Mouse (Mus musculus) right cerebral cortex, postnatal 36 days (tissue): Measurements from ENCODE around the gene Coq8b.

Experiments
- DNase-seq, 2 experiments: peaks; one replicate each; pipeline ENCODE4 v3.0.0; 2022; ENCODE audit warnings: low spot score in 2 of 2, mixed read lengths in 1 of 2

Coq8b gene

DNA sequence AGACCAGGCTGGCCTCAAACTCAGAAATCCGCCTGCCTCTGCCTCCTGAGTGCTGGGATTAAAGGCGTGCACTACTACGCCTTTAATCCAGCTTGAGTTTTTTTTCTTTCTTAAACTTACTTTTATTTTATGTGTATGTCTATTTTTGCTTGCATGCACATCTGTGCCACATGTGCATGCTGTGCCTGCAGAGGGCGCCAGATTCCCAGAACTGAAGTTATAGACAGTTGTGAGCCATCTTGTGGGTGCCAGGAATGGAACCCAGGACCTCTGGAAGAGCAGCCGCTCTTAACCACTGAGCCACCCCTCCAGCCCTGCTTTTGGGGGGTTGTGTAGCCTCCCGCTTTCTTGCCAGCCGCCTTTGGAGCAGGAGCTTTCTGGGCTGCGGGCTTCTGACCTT is 38.6 kb downstream of the Coq8b start:
- no peak for DNase-seq

DNA sequence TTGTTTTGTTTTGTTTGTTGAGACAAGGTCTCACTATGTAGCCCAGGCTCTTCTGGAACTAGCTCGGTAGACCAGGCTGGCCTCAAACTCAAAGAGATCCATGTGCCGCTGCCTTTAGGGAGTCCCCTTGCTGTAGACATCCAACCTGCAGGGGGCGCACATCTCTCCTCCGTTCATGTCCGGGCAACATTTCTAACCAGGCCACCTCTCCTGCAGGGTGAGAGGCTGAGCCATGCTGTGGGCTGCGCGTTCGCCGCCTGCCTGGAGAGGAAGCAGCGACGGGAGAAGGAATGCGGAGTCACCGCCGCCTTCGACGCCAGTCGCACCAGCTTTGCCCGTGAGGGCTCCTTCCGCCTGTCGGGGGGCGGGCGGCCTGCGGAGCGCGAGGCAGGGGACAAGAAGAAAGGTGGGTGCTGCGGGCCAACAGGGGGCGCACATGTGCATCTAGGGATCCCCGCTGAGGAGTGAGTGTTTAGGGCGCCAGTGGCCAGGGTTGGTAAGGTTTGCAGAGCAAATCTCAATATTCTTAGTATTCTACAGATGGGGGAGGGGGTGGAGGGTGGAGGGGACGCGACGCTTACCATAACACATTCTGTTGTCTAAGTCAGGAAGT is 41.0 kb downstream of the Coq8b start:
- no peak for DNase-seq

DNA sequence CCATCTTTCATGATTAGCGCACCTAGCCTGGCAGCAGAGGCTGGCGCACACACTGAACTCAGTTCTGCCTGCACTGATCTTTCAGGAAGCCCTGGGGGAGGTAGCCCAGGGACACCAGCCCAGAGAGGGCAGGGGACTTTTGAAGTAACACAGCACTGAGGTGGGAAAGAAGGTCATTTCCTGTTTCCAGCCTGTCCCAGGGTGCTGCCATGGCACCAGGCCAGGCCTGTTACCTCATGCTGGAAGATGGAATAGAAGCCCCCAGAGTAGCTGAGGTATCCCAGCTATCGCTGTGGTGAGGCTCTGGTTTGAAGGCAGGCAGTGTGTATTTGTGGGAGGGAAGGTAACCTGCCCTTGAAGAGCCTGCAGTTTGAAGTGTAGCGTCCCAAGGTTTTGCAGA is 42.1 kb downstream of the Coq8b start:
- DNase-seq = no peak

DNA sequence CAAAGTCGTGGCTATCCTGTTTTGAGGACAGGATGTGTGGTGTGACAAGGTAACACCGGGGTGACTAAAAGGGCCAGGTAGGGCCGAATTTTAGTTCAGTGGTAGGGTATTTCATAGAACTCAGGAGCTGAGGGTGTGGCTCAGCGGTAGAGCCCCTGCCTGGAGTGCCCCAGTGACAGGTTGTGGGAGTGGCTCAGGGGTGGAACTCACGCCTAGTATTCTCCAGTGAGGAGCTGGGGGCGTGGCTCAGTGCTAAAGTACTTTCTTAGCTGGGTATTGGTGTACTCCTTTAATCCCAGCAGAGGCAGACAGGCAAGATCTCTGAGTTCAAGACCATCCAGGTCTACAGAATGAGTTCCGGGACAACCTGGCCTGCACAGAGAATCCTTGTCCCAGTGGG is 43.2 kb downstream of the Coq8b start:
- DNase-seq = no peak

DNA sequence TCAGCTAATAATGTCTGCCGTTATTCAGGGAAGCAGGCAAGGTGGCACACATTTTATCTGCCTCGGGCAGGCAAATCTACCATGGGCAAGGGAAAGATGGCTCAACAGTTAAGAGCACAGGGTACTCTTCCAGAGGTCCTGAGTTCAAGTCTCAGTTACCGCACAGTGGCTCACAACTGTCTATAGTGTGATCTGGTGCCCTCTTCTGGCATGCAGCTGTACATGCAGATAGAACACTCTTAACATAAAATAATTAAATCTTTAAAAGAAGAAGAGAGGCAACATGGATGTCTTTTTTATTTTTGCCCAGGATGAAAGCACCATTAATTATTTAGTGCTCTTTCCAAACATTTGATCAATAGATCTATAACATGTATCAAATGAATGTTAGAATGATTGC is 44.4 kb downstream of the Coq8b start:
- no peak for DNase-seq

GRCm38 (mm10) chr7:27281717-27282116 is 48.9 kb downstream of the Coq8b start:
- no peak for DNase-seq

- no peak for DNase-seq
These were observed 49.4 kb downstream of the Coq8b start for GRCm38 (mm10) chr7:27282225-27282624.

DNA sequence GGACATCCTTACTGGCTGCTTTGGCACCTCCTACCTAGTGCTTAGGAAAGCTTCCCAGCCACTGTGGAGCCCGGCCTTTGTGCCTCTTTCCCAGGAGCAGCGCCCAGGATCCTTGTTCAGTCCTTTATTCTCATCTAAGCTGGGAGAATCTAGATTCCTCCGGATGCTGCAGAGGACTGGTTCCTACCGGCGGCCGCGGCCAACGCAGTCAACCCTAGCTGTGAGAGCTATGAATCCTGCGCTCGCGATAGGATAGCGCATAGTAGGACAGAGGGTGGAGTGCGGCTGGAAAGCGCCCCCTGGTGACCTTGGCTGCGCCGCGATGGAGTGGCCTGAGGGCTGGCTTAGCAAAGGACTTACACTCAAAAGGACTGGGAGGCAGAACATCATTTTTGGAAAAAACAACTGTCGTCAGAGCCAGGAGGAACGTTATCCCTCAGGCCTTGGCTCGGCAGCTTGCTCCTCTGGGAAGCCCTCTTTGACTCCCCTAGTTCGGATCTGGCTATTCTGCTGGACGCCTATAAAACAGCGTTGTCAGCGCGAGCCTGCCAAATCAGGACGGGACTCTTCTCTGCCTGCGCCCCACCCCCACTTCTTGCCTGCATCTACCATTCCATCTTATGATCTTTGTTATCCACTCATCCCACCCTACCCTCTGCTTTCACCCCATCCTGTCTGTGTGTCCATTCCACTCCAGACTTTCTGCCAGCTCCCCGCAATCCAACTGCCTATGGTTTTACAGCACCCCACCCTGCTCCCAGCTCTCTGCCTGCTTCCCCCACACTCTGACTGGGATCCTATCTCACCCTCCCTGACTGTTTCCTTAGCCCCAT is 52.3 kb downstream of the Coq8b start:
- DNase-seq = no peak

GRCm38 (mm10) chr7:27285698-27286066 is 52.9 kb downstream of the Coq8b start:
- peak in 1 of 2 experiments; percentile 52 for DNase-seq

DNA sequence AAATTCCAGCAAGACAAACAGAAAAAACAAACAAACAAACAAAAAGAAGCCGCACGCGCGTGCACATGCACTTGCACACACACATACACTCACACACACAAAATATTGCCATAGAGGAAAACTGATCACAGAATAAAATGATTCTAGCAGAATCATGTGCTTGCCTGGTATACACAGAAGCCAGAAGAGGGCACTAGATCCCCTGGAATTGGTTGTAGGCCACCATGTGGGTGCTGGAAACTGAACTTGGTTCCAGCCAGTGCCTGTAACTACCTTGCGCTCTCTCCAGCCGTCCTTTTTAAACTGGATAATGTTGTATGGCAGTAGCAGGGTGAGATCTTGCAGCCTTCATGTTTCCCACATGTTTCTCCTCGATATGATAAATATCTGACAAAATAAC is 55.9 kb downstream of the Coq8b start:
- no peak for DNase-seq

GRCm38 (mm10) chr7:27290555-27290954 is 57.7 kb downstream of the Coq8b start:
- no peak for DNase-seq

- DNase-seq = no peak
These were observed 59.1 kb downstream of the Coq8b start for GRCm38 (mm10) chr7:27291795-27292466.

DNA sequence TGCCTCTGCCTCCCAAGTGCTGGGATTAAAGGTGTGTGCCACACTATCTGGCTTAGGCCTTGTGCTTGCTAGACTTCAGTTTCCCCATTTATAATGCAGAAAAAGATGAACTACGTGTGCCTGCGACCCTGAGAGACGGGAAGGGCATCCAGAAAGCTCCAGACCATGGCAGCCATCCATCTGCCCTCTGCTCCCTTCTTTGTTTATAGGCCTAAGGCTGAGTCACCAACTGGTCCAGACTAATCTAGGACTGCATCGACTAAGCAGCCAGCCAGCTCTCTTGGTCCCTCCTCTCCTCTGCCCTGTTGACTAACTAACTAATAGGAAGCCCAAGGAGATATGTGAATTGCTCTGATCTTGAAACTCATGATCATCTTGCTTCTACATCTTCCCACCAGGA is 63.1 kb downstream of the Coq8b start:
- DNase-seq = no peak

GRCm38 (mm10) chr7:27296518-27296917 is 63.7 kb downstream of the Coq8b start:
- DNase-seq = no peak

DNA sequence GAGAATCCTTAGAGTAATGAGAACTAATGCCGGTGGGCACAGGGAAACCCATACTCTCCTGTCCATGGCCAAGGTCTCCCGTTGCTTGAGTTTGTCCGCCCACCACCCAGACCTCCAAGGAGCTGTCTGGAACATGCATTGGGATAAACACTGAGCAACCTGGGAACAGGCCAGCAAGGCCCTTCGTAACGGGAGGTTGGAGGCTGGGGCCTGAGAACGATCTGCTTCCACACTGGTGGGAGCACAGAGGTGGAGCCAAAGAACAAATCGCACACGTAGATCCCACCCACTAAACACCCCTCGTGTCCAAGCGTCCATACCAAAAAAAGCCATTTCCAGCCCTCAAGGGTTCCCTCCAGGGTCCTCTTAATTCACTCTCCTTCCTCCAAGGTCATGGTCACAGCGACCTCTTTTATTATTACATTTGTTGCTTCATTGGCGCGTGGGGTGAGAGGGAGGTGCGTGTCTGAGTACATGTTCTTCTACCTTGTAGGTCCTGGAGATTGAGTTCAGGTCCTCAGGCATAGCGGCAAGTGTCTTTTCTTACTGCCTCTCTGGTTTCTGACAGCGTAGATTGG is 65.3 kb downstream of the Coq8b start:
- no peak for DNase-seq

- no peak for DNase-seq
These were observed 66.0 kb downstream of the Coq8b start for GRCm38 (mm10) chr7:27298816-27299215.

- no peak for DNase-seq
These were observed 67.5 kb downstream of the Coq8b start for GRCm38 (mm10) chr7:27300351-27300750.

GRCm38 (mm10) chr7:27300801-27301200 is 68.0 kb downstream of the Coq8b start:
- no peak for DNase-seq

DNA sequence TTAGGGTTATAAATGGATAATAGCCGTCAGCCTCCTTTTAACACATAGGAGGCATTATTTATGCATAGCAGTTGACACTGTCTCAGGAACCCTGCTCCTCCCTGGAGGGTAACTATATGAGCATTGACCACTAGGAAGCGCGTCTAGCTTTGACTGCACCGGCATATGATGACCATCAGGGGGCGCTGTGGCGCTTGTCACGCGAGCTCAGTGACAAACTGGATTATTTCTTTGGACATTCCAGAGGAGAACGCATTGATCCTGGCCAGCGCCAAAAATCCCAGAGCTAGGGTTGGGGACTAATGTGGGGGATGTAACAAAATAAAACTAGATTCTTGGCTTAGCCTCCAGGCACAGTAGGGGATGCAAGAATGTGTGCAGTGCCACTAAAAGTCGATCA is 69.3 kb downstream of the Coq8b start:
- DNase-seq = peak in 1 of 2 experiments; percentile 48

GRCm38 (mm10) chr7:27305091-27305730 is 72.4 kb downstream of the Coq8b start:
- no peak for DNase-seq

- DNase-seq = no peak
These were observed 73.6 kb downstream of the Coq8b start for GRCm38 (mm10) chr7:27306161-27307160.
